Mouse (Mus musculus) monocyte, adult 2 months (primary cell): ENCODE data around the gene Ifitm6.
"Not testable (repeated sequence)": the region's sequence is repeated elsewhere in the genome, so short reads cannot be mapped to it uniquely, and the experiment has no call there.

Experiments used
- DNase-seq, 2 experiments: peaks; one replicate each; pipeline ENCODE4 v3.0.0; 2022; ENCODE audit warnings: low spot score in 2 of 2, low read depth in 1 of 2

The Ifitm6 gene

GRCm38 (mm10) chr7:140973396-140974165, 44.1 kb downstream of the Ifitm6 start:
- DNase-seq = no peak

- no peak for DNase-seq
Observed at GRCm38 (mm10) chr7:140971479-140972171, 46.1 kb downstream of the Ifitm6 start.

- DNase-seq = no peak
Observed at GRCm38 (mm10) chr7:140970931-140971330, 46.8 kb downstream of the Ifitm6 start.

GRCm38 (mm10) chr7:140968710-140969109, 49.0 kb downstream of the Ifitm6 start:
- DNase-seq = not testable (repeated sequence)

GRCm38 (mm10) chr7:140967862-140968591, 49.7 kb downstream of the Ifitm6 start:
- DNase-seq = no peak

GRCm38 (mm10) chr7:140966921-140967320, 50.8 kb downstream of the Ifitm6 start, which contains the start of gene Ifitm1:
Gene Ifitm1, plus strand, starts transcription at chr7:140967221.
- no peak for DNase-seq
